Mouse (Mus musculus) embryonic fibroblast, embryonic 13.5 days (primary cell): ENCODE measurements around the gene Gimap8. TPM values are rescaled to one million over a fixed set of nuclear protein-coding genes. Genes with fewer than 3 reads are reported as not detected.

ENCODE experiments used
- H3K27ac ChIP-seq: 2 replicates; pipeline ENCODE4 v1.5.1; 2012; ENCODE audit warnings: low read length, control low read depth, inconsistent platforms; ENCODE audit not compliant: insufficient read depth
- H3K4me1 ChIP-seq: 2 replicates; pipeline ENCODE4 v1.6.1; 2011; ENCODE audit warnings: low read length; ENCODE audit not compliant: control insufficient read depth, insufficient read depth
- H3K4me3 ChIP-seq: 2 replicates; pipeline ENCODE4 v1.5.1; 2011; ENCODE audit warnings: mild to moderate bottlenecking, control low read depth, low read length; ENCODE audit not compliant: insufficient read depth
- CTCF ChIP-seq: IDR thresholded peaks from 2 replicates; pipeline ENCODE4 v1.5.1; 2011; ENCODE audit warnings: mild to moderate bottlenecking, control low read depth, low read length, moderate library complexity, borderline replicate concordance; ENCODE audit not compliant: insufficient read depth
- POLR2A ChIP-seq: IDR thresholded peaks from 2 replicates; pipeline ENCODE4 v1.6.1; 2011; ENCODE audit warnings: low read depth, mild to moderate bottlenecking, control low read depth, low read length, moderate library complexity
- polyA plus RNA-seq: library from polyadenylated mRNA; stranded (reverse); fragments of >200 nt; gene quantifications from 2 replicates; pipeline ENCODE4 v1.2.4, GENCODE M21; 2011; ENCODE audit warnings: low read depth; ENCODE audit not compliant: missing spikeins, insufficient read length

Gene Gimap8
- polyA plus RNA-seq, 1 experiment = not detected

DNA sequence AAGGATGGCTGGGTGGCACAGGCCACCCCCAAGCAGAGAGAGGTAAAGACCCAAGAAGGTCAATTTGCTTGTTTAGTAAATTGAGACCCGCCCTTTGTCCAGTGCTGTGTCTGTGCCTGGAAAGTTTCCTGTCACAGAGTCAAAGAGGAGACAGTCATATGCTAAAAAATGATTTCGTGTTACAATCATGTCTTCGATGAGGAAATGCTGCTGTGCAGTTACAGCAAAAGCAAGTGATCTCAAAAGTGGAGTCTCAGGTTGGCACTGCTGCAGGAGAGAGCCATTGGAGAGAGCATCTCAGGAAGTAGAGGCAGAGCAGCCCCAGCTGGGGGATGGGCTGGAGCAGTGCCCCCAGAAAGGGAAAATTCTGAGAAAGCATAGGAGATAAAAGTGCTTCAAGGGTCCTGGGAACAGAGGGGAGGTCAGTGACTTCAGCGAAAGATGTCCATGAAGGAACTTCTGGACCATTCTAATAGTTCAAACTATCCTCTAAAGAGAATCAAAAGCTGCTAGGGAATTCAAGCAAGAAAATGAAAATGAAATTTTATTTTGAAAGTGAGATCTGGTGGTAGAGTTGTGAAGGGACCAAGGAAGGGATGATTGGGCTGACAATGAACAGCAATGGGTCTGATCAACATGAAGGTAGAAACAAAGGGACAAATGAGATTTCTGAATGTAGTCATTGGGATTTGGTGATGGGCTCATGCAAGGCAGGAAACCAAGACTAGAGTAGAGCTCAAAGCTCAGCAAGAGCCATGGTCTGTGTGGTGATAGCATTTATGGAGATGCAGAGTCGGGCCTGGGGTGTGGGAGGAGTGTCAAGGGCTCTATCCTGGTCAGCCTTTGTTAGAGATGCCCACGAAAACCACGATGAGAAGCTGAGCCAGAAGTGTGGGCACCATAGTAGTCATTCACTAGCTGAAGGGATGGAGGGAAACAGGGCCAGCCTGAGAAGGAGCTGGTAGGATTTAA lies 38.9 kb downstream of the Gimap8 start:
- no peak for TF ChIP-seq POLR2A
- no peak for TF ChIP-seq CTCF
- no peak overlapping the region for H3K27ac ChIP-seq
- H3K4me1 ChIP-seq = no peaks in the 10 kb centered on the region
- H3K4me3 ChIP-seq = no peak overlapping the region

DNA sequence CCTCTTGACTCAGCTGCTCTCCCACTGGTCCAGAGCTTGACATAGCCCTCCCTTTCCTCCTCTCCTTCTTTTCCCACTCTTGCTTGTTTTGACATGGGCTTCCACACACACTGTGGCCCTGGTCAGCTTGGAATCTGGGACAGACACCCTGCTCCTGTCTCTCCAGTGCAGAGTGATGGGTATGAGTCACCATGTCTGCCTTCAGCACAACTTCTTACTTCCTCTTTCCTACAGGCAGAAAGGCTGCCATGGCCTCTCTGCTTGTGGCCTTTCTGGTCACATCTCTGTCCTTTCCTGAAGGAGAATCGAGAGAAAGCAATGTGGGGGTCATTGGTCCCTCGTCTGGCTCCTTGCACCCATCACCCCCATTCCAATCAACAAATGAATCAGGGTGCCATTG lies 40.0 kb downstream of the Gimap8 start:
- Histone ChIP-seq H3K27ac (no peak overlapping the region), H3K4me1 (no peaks in the 10 kb centered on the region), H3K4me3 (no peak overlapping the region)
- TF ChIP-seq POLR2A (no peak), CTCF (no peak)

DNA sequence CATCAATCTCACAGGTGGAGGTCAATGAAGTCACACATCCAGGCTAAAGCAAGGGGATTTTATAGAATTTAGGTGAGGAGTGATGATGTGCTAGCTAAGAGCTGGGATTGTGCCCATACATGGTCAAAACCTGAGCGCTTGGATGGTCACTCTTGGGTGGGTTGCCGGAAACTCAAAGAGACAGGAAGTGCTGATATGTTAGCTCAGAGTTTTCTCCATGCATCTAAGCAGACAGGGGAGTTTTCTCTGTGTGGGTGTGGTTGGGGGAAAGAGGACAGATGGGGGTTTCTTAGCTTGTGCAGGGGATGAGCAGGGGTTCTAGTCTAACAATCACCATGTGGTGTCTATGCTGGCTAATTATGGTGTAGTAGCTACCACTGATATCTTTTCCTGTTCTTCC lies 42.3 kb downstream of the Gimap8 start:
- TF ChIP-seq POLR2A (no peak), CTCF (no peak)
- H3K4me3 ChIP-seq = no peak overlapping the region
- H3K4me1 ChIP-seq = no peaks in the 10 kb centered on the region
- H3K27ac ChIP-seq = no peak overlapping the region

DNA sequence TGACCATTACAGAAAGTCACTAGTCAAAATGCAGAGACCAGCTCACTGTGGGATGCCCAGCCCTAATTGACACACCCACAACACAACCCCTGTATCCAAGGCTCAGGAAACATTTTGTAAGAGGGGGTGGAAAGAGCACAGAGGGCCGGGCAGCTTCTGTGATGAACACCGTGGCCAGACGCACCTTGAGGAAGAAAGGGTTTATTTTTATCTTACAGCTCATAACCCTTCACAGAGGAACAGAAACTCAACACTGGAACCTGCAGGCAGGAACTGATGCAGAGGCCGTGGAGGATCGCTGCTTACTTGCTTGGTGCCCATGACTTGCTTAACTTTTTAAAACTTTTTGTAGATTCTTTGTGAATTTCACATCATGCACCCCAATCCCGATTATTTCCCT lies 45.9 kb downstream of the Gimap8 start:
- Histone ChIP-seq H3K4me3 (no peak overlapping the region), H3K27ac (no peak overlapping the region), H3K4me1 (no peaks in the 10 kb centered on the region)
- TF ChIP-seq POLR2A (no peak), CTCF (no peak)

DNA sequence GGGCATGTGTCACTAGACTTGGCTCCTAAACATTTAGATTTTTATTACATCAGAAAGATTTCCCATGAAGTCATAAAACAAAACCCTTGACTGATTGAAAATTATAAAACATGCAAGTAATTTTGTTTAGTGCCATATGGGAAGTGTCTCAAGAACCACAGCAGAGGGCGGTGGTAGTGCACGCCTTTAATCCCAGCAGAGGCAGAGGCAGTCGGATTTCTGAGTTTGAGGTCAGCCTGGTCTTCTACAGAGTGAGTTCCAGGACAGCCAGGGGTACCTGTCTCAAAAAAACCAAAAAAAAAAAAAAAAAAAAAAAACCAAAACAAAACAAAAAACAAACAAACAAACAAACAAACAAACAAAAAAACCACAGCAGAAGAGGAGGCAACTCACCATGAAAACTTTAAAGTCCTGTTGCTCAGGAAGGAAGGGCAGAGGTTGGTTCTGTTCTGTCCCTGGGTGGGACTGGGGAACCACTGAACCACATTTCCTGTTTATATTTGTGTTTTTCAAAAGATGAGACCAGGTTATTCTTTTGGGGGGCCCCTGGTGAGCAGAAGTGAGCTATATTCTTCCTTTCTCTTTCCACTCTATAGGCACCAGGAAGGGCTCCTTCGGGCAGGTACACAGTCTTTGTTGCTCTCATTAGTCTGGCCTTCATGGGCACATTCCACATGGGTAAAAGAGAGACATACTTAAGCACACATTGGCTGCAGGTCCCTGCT lies 50.0 kb downstream of the Gimap8 start:
- H3K4me1 ChIP-seq = no peaks in the 10 kb centered on the region
- TF ChIP-seq POLR2A = no peak
- no peak for TF ChIP-seq CTCF
- H3K4me3 ChIP-seq = no peak overlapping the region
- H3K27ac ChIP-seq = no peak overlapping the region

DNA sequence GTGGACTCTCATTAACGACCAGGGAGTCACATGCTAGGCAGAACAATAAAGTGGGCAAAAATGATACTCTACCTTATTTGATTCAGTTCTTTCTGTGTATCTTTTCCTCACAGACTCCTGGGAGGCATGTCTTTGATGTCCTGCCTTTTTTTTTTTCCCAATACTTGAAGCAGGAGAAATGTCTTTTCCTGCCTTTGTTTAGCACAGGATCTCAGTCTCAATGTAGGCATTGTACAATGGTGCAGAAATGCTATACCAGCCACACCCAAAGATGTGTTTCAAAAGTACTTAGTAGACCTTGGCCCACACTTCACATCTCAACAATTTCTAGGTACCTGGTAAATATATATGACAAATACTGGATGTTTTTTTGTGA lies 50.5 kb downstream of the Gimap8 start:
- Histone ChIP-seq H3K27ac (no peak overlapping the region), H3K4me3 (no peak overlapping the region), H3K4me1 (no peaks in the 10 kb centered on the region)
- TF ChIP-seq POLR2A (no peak), CTCF (no peak)

DNA sequence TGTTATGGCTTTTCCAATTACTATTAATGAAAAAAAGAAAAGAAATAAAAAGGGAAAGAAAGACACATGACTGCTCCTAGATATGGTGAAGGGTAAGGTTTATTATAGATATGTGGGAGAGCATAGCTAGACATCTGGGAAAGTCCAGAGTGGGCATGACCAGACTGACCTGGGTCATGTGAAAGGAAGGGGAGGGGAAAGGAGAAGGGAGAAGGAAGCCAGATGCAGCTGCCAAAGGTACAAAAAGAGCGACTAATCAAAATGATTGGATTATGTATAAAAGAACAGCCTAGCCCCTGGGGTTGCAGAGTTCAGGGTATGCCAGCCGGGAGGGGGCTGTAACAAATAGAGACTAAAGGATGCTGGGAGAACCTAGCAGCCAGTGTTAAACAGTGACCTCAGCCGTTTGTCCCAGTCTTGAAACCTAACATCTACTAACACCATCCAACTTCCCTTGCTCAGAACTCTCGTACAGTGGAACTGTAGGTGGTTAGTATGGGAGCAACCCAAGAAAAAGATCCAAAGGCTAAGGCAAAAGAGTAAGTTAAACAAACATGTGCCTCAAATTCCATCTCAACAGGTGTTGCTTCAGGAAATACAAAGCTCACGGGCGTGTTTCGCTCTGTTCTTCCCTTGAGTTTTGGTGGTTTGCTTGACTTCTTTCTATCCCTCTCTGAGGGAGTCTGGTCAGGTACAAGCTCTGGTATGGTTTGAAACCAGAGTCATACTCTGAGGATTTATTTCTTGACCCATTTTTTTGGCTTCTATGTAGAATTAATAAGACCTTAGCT lies 51.2 kb downstream of the Gimap8 start:
- no peak overlapping the region for H3K27ac ChIP-seq
- H3K4me1 ChIP-seq = no peaks in the 10 kb centered on the region
- TF ChIP-seq CTCF (no peak), POLR2A (no peak)
- no peak overlapping the region for H3K4me3 ChIP-seq

DNA sequence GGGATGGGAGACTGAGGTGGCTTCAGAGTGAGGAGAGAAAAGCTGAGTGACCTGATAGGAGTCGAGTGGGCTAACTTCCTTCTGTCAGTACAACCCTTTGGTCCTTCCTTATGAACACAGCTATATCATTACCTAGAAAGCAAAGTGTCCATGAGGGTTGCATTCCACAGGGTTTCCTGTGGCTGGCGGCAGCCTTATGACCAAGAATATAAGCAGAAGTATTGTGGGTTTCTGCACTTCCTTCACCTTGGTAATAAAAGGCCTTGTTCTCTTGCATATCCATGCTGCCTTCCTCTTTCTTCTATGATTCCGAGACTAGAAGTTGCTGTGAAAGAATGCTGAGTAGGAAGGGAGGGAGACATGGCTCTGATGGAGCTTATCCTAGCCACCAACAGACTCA lies 51.9 kb downstream of the Gimap8 start:
- H3K4me3 ChIP-seq = no peak overlapping the region
- no peak overlapping the region for H3K27ac ChIP-seq
- no peak for TF ChIP-seq CTCF
- H3K4me1 ChIP-seq = no peaks in the 10 kb centered on the region

DNA sequence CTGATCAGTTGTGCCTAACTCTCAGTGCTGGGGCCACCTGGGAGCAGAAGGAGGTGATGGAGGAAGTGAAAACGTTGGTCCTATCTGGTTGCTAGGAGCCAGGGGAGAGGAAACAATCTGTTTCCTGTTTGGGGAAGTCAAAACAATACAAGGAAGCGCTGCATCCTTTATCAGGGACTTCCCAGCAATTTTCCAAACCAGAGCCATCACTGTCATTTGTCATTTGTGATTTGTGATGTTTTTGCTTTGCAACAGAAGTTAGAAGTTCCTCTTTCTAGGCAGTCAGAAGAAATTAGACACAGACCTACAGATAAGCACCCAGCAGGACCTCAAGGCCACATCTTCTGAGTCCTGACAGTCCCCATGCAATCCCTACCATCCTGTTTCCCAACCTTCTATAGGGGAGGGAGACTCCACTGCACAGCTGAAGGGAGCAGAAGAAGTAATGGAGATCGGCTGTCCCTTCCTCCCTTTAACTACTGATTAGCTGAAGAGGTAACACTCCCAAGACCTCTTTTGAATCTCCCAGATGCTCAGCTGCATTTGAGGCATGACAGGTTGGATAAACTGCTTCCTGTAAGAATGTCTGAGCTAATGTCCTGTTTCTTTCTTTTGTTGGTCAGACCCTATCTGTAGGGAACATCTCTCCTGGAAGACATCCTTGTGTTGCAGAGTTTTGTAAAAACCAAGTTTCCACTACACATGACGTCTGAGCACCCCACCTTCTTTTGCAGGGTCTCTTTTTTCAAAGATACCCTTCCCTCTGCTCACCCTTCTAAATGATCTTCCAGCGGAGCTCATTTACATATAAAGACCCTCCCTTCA lies 53.4 kb downstream of the Gimap8 start:
- no peak overlapping the region for H3K27ac ChIP-seq

More for the DNA sequence above, 53.4 kb downstream of the Gimap8 start:
- Histone ChIP-seq H3K4me1 (no peaks in the 10 kb centered on the region), H3K4me3 (no peak overlapping the region)
- TF ChIP-seq POLR2A = no peak
- TF ChIP-seq CTCF = no peak
